Mouse (Mus musculus): ENCODE measurements around the gene Hdac2.

Gene Hdac2

GRCm38 (mm10) chr10:36974086-36974675 lies at the start of gene Hdac2:
TSS of gene Hdac2 (plus strand) at chr10:36974544.
- DNase-seq (ENCODE audit: low read depth, low spot score) = peak; percentile 90

GRCm38 (mm10) chr10:36928212-36928611 lies 46.1 kb upstream of the Hdac2 start:
- DNase-seq (ENCODE audit: low read depth, low spot score) = no peak

- peak; percentile 89 for DNase-seq (ENCODE audit: low read depth, low spot score)
Measured at GRCm38 (mm10) chr10:36935863-36936262, 38.5 kb upstream of the Hdac2 start.

GRCm38 (mm10) chr10:36936271-36936670 lies 38.1 kb upstream of the Hdac2 start:
- peak; percentile 78 for DNase-seq (ENCODE audit: low read depth, low spot score)

- DNase-seq (ENCODE audit: low read depth, low spot score) = no peak
Measured at GRCm38 (mm10) chr10:36951742-36952141, 22.6 kb upstream of the Hdac2 start.

GRCm38 (mm10) chr10:36952622-36953021 lies 21.7 kb upstream of the Hdac2 start:
- DNase-seq (ENCODE audit: low read depth, low spot score) = no peak

GRCm38 (mm10) chr10:36959563-36960110 lies 14.7 kb upstream of the Hdac2 start:
- DNase-seq (ENCODE audit: low read depth, low spot score) = no peak

GRCm38 (mm10) chr10:36964406-36964805 lies 9.9 kb upstream of the Hdac2 start:
- DNase-seq (ENCODE audit: low read depth, low spot score) = no peak

- DNase-seq (ENCODE audit: low read depth, low spot score) = peak; percentile 78
Measured at GRCm38 (mm10) chr10:36974676-36975520, 554 bp downstream of the Hdac2 start.

GRCm38 (mm10) chr10:36981866-36982265 lies 7.5 kb downstream of the Hdac2 start:
- peak; percentile 71 for DNase-seq (ENCODE audit: low read depth, low spot score)

- no peak for DNase-seq (ENCODE audit: low read depth, low spot score)
Measured at GRCm38 (mm10) chr10:36992149-36992548, 17.8 kb downstream of the Hdac2 start.

- DNase-seq (ENCODE audit: low read depth, low spot score) = peak; percentile 79
Measured at GRCm38 (mm10) chr10:37000839-37001238, 26.5 kb downstream of the Hdac2 start.

GRCm38 (mm10) chr10:37014274-37015107 lies 40.1 kb downstream of the Hdac2 start:
- DNase-seq (ENCODE audit: low read depth, low spot score) = peak; percentile 82

- DNase-seq (ENCODE audit: low read depth, low spot score) = peak; percentile 80
Measured at GRCm38 (mm10) chr10:37015729-37016128, 41.4 kb downstream of the Hdac2 start.

GRCm38 (mm10) chr10:37016200-37016599 lies 41.9 kb downstream of the Hdac2 start:
- peak; percentile 84 for DNase-seq (ENCODE audit: low read depth, low spot score)

GRCm38 (mm10) chr10:37024301-37024700 lies 50.0 kb downstream of the Hdac2 start:
- DNase-seq (ENCODE audit: low read depth, low spot score) = no peak

GRCm38 (mm10) chr10:37028651-37029050 lies 54.3 kb downstream of the Hdac2 start:
- peak; percentile 47 for DNase-seq (ENCODE audit: low read depth, low spot score)

- DNase-seq (ENCODE audit: low read depth, low spot score) = no peak
Measured at GRCm38 (mm10) chr10:37035090-37035497, 60.8 kb downstream of the Hdac2 start.

- DNase-seq (ENCODE audit: low read depth, low spot score) = no peak
Measured at GRCm38 (mm10) chr10:37047661-37048098, 73.3 kb downstream of the Hdac2 start.
